Comparison of ENCODE assay signal across 8 mouse cellular contexts in the genomic region with DNA sequence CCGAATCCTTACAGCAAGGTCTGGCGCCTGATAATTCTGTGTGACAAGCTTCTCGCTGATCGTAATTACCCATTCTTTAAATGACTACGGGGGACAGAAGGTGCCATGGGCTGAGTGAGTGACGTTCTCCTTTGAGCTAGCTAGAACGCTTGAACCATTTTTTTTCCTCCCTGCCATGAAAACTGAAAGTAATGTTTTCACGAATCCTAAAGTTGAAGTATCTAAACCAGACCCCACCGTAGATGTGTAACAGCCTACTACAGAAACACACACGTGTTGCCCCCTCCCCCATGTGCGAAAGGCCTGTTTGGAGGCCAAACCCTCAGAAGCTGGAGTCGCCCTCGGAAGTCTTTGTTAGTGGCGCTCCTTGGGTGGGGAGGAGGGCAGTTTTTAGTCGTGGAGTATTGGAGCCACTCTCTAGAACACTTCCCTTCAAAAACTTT. TPM values are rescaled to one million over a fixed set of nuclear protein-coding genes. Genes with fewer than 3 reads are reported as not detected.
DNase-seq lines count a peak whose midpoint lies in the region; ATAC-seq and TF ChIP-seq lines count a peak whose summit lies in the region.

No protein-coding gene starts in this region.

- peak overlapping the region; percentile 87 for H3K9ac ChIP-seq in ES-E14 (ENCODE audit: insufficient read depth, low read depth, low read length, poor library complexity, severe bottlenecking)
- peak overlapping the region; percentile 98 for H3K9ac ChIP-seq in embryonic facial prominence, embryonic 12.5 days
- H3K9ac ChIP-seq in midbrain, embryonic 11.5 days (ENCODE audit: low read length), result peak overlapping the region; percentile 98

- intact Hi-C loops in heart, postnatal 10 days (cut with DNase I), result loop anchor here (1.0 kb wide), 1 partner anchor 21 kb away; no protein-coding TSS in a partner anchor
- intact Hi-C loops in left cerebral cortex, postnatal 36 days (cut with DNase I), result no loop called here

- H3K36me3 ChIP-seq in ES-E14 (ENCODE audit: control insufficient read depth, insufficient read depth, low read length, poor library complexity, severe bottlenecking), result peaks cover 6% of the 10 kb centered on the region
- peaks cover 9% of the 10 kb centered on the region for H3K36me3 ChIP-seq in embryonic facial prominence, embryonic 12.5 days
- H3K36me3 ChIP-seq in limb, embryonic 10.5 days, result peaks cover 38% of the 10 kb centered on the region
- H3K36me3 ChIP-seq in midbrain, embryonic 11.5 days (ENCODE audit: control insufficient read depth, insufficient read depth, low read length), result no peaks in the 10 kb centered on the region

- no peaks in the 10 kb centered on the region for H3K27me3 ChIP-seq in embryonic facial prominence, embryonic 12.5 days
- no peaks in the 10 kb centered on the region for H3K27me3 ChIP-seq in limb, embryonic 10.5 days (ENCODE audit: low read depth, poor library complexity, severe bottlenecking)
- no peaks in the 10 kb centered on the region for H3K27me3 ChIP-seq in midbrain, embryonic 11.5 days (ENCODE audit: control insufficient read depth, insufficient read depth, low read length)

- peaks cover 4 to 16% of the 10 kb centered on the region in 2 experiments for H3K4me1 ChIP-seq in ES-E14 (ENCODE audit: control insufficient read depth in 2 of 2, insufficient read depth in 2 of 2, low read length in 2 of 2, poor library complexity in 1 of 2)
- H3K4me1 ChIP-seq in embryonic facial prominence, embryonic 12.5 days, result peaks cover 13% of the 10 kb centered on the region
- peaks cover 22% of the 10 kb centered on the region for H3K4me1 ChIP-seq in limb, embryonic 10.5 days
- H3K4me1 ChIP-seq in midbrain, embryonic 11.5 days (ENCODE audit: control insufficient read depth, insufficient read depth, low read length), result peaks cover 10% of the 10 kb centered on the region

- no peaks in the 10 kb centered on the region for H3K9me3 ChIP-seq in ES-E14 (ENCODE audit: control insufficient read depth, insufficient read depth, low read depth, low read length)
- H3K9me3 ChIP-seq in embryonic facial prominence, embryonic 12.5 days, result no peaks in the 10 kb centered on the region
- no peaks in the 10 kb centered on the region for H3K9me3 ChIP-seq in limb, embryonic 10.5 days (replicated peaks)
- no peaks in the 10 kb centered on the region for H3K9me3 ChIP-seq in midbrain, embryonic 11.5 days (ENCODE audit: control insufficient read depth, low read length)

- DNase-seq in A20 (ENCODE audit: low read depth, low spot score) (peak; percentile 57), ES-E14 (ENCODE audit: low read depth, low spot score) (peak; percentile 44)
- DNase-seq in heart, postnatal 10 days, result peak; percentile 34 to 51
- peak; percentile 62 for DNase-seq in limb, embryonic 10.5 days (ENCODE audit: low spot score)
- peak; percentile 95 for DNase-seq in midbrain, embryonic 11.5 days (ENCODE audit: low spot score, missing footprints)
- peak; percentile 14 to 28 for DNase-seq in thymus, postnatal 10 days (ENCODE audit: low spot score in 2 of 2)
- DNase-seq in left cerebral cortex, postnatal 36 days (ENCODE audit: low spot score in 2 of 2), result no peak

- H3K4me2 ChIP-seq in embryonic facial prominence, embryonic 12.5 days (replicated peaks), result peak overlapping the region; percentile 79
- H3K4me2 ChIP-seq in midbrain, embryonic 11.5 days, result peak overlapping the region; percentile 76

- ATAC-seq in embryonic facial prominence, embryonic 12.5 days (ENCODE audit: insufficient number of reproducible peaks, insufficient read depth, low FRiP score, low TSS enrichment), result no peak
- ATAC-seq in midbrain, embryonic 11.5 days (ENCODE audit: low FRiP score), result peak; percentile 57

- 0% methylated on average over 15 of the region's 15 CpGs for WGBS in embryonic facial prominence, embryonic 12.5 days
- WGBS in limb, embryonic 10.5 days, result under 1% methylated on average over 15 of the region's 15 CpGs
- WGBS in midbrain, embryonic 11.5 days, result under 1% methylated on average over 15 of the region's 15 CpGs

- in situ Hi-C loops in ES-E14 (cut with MboI; ENCODE audit: low sequenced_read_pairs in 2 of 2, unreplicated experiment in 2 of 2), result no loop called here

- H3K4me3 ChIP-seq in ES-E14 (ENCODE audit: insufficient read depth in 1 of 2, low read depth in 1 of 2, low read length in 2 of 2, poor library complexity in 1 of 2, severe bottlenecking in 1 of 2), result peak overlapping the region; percentile 95 to 99
- peak overlapping the region; percentile 95 for H3K4me3 ChIP-seq in embryonic facial prominence, embryonic 12.5 days
- peak overlapping the region; percentile 80 for H3K4me3 ChIP-seq in limb, embryonic 10.5 days
- peak overlapping the region; percentile 90 for H3K4me3 ChIP-seq in midbrain, embryonic 11.5 days (ENCODE audit: low read depth, low read length)

- peak overlapping the region; percentile 98 for H3K27ac ChIP-seq in ES-E14 (ENCODE audit: insufficient read depth, low read depth, low read length, poor library complexity, severe bottlenecking)
- H3K27ac ChIP-seq in embryonic facial prominence, embryonic 12.5 days, result peak overlapping the region; percentile 97
- H3K27ac ChIP-seq in limb, embryonic 10.5 days, result peak overlapping the region; percentile 98
- H3K27ac ChIP-seq in midbrain, embryonic 11.5 days (ENCODE audit: low read depth, low read length), result peak overlapping the region; percentile 99

TF ChIP-seq in ES-E14, 5 proteins besides CTCF, POLR2A, EP300 and RAD21:
- TF ChIP-seq MAFK (IDR thresholded peaks at IDR 0.05; ENCODE audit: insufficient read depth, low read depth, low read length), result no peak
- no peak for TF ChIP-seq ZC3H11A (IDR thresholded peaks at IDR 0.05; ENCODE audit: borderline replicate concordance, low read depth, low read length)
- no peak for TF ChIP-seq HCFC1 (IDR thresholded peaks at IDR 0.05; ENCODE audit: borderline replicate concordance, insufficient read depth, low read length)
- TF ChIP-seq ZNF384 (IDR thresholded peaks at IDR 0.05; ENCODE audit: low read depth, low read length), result no peak
- TF ChIP-seq CHD2 (IDR thresholded peaks at IDR 0.05; ENCODE audit: low read depth, low read length), result no peak
TF ChIP-seq in ES-E14: peak in this region for 0.

RNA-seq across cellular contexts. Expression of a gene that starts 0.8 kb away (rescaled TPM):
- total RNA-seq in ES-E14 (2012; rRNA removed), result 57.1 and 89.1 TPM in 2 replicates
- 77.9 and 83.7 TPM in 2 replicates for polyA plus RNA-seq in embryonic facial prominence, embryonic 12.5 days (2016; fragmentation: Nextera tagmentation; extraction: Ambion mirVana)
- total RNA-seq in heart, postnatal 10 days (2021), result 10 to 100 TPM; 48.2 to 53.8 TPM
- polyA plus RNA-seq in limb, embryonic 10.5 days (2016; fragmentation: Nextera tagmentation; extraction: Ambion mirVana), result 136 and 141 TPM in 2 replicates
- 91.0 and 97.6 TPM in 2 replicates for polyA plus RNA-seq in midbrain, embryonic 11.5 days (2014; fragmentation: Nextera tagmentation; extraction: Ambion mirVana)
- total RNA-seq in left cerebral cortex, postnatal 36 days (2021), result 10 to 100 TPM; 42.6 to 54.0 TPM

RNA-seq across cellular contexts. Expression of a gene that starts 22.1 kb away (rescaled TPM):
- 6.7 and 10.4 TPM in 2 replicates for total RNA-seq in ES-E14 (2012; rRNA removed)
- polyA plus RNA-seq in embryonic facial prominence, embryonic 12.5 days (2016; fragmentation: Nextera tagmentation; extraction: Ambion mirVana), result 3.5 and 3.9 TPM in 2 replicates
- 10 to 100 TPM; 16.5 to 18.6 TPM for total RNA-seq in heart, postnatal 10 days (2021)
- polyA plus RNA-seq in limb, embryonic 10.5 days (2016; fragmentation: Nextera tagmentation; extraction: Ambion mirVana), result 3.0 and 3.4 TPM in 2 replicates
- polyA plus RNA-seq in midbrain, embryonic 11.5 days (2014; fragmentation: Nextera tagmentation; extraction: Ambion mirVana), result 5.8 and 8.3 TPM in 2 replicates
- 10 to 100 TPM; 11.5 to 11.6 TPM for total RNA-seq in left cerebral cortex, postnatal 36 days (2021)

RNA-seq across cellular contexts. Expression of a gene that starts 22.2 kb away (rescaled TPM):
- 22.0 and 31.0 TPM in 2 replicates for total RNA-seq in ES-E14 (2012; rRNA removed)
- 45.3 and 48.7 TPM in 2 replicates for polyA plus RNA-seq in embryonic facial prominence, embryonic 12.5 days (2016; fragmentation: Nextera tagmentation; extraction: Ambion mirVana)
- 1 to 10 TPM; 3.9 to 5.3 TPM for total RNA-seq in heart, postnatal 10 days (2021)
- 54.7 and 65.4 TPM in 2 replicates for polyA plus RNA-seq in limb, embryonic 10.5 days (2016; fragmentation: Nextera tagmentation; extraction: Ambion mirVana)
- 47.3 and 48.1 TPM in 2 replicates for polyA plus RNA-seq in midbrain, embryonic 11.5 days (2014; fragmentation: Nextera tagmentation; extraction: Ambion mirVana)
- 1 to 10 TPM; 4.2 to 5.9 TPM for total RNA-seq in left cerebral cortex, postnatal 36 days (2021)

Comparison
In these comparisons a context has a peak if more than half of its experiments do, and no peak if none do; other contexts are left out.
1. DNase-seq: peak in A20 (single experiment), ES-E14 (single experiment), heart, postnatal 10 days (2 of 2), limb, embryonic 10.5 days (single experiment), midbrain, embryonic 11.5 days (single experiment) and thymus, postnatal 10 days (2 of 2); none in left cerebral cortex, postnatal 36 days (0 of 2).
2. Peak in every context shown above with its lines, with median percentiles within 50 percentile points of each other: H3K27ac ChIP-seq, H3K4me3 ChIP-seq and H3K9ac ChIP-seq.